Mouse (Mus musculus) ES-E14 (cell line): ENCODE data around the gene Aqp1. TPM values are rescaled to one million over a fixed set of nuclear protein-coding genes. Genes with fewer than 3 reads are reported as not detected.

Source experiments
- DNase-seq: peaks from one replicate; pipeline ENCODE4 v3.0.0-alpha.2; 2013; ENCODE audit warnings: low read depth, low spot score
- H3K27ac ChIP-seq: 2 replicates; pipeline ENCODE4 v1.5.1; 2012; ENCODE audit warnings: low read depth, mild to moderate bottlenecking, low read length, moderate library complexity, mixed read lengths; ENCODE audit not compliant: poor library complexity, insufficient read depth, severe bottlenecking
- H3K36me3 ChIP-seq: 2 replicates; pipeline ENCODE4 v1.6.1; 2012; ENCODE audit warnings: mild to moderate bottlenecking, low read length, moderate library complexity, mixed read lengths; ENCODE audit not compliant: control insufficient read depth, poor library complexity, insufficient read depth, severe bottlenecking
- H3K4me1 ChIP-seq, 2 experiments: fragments of 150-350 bp in 1 of 2; sonication (generic) in 1 of 2; 2 replicates each; pipeline ENCODE4 v1.6.1; 2012; ENCODE audit warnings: low read length in 2 of 2, mild to moderate bottlenecking in 1 of 2, mixed read lengths in 1 of 2; ENCODE audit not compliant: control insufficient read depth in 2 of 2, insufficient read depth in 2 of 2, poor library complexity in 1 of 2
- H3K4me3 ChIP-seq, 2 experiments: fragments of 150-350 bp in 1 of 2; sonication (generic) in 1 of 2; 2 replicates each; pipeline ENCODE4 v1.5.1; 2012; ENCODE audit warnings: low read length in 2 of 2, low read depth in 1 of 2, mild to moderate bottlenecking in 1 of 2, mixed read lengths in 1 of 2; ENCODE audit not compliant: insufficient read depth in 1 of 2, poor library complexity in 1 of 2, severe bottlenecking in 1 of 2
- H3K9ac ChIP-seq: 2 replicates; pipeline ENCODE4 v1.6.1; 2012; ENCODE audit warnings: low read depth, mild to moderate bottlenecking, low read length, mixed read lengths; ENCODE audit not compliant: poor library complexity, insufficient read depth, severe bottlenecking
- H3K9me3 ChIP-seq: fragments of 150-350 bp; sonication (generic); 2 replicates; pipeline ENCODE4 v1.6.1; 2012; ENCODE audit warnings: low read depth, mild to moderate bottlenecking, low read length; ENCODE audit not compliant: control insufficient read depth, insufficient read depth
- CHD2 ChIP-seq: IDR thresholded peaks from 2 replicates; pipeline ENCODE4 v1.6.1; 2014; ENCODE audit warnings: mild to moderate bottlenecking, low read depth, low read length, inconsistent platforms
- HCFC1 ChIP-seq: IDR thresholded peaks from 2 replicates; pipeline ENCODE4 v1.6.1; 2012; ENCODE audit warnings: low read length, inconsistent platforms, borderline replicate concordance; ENCODE audit not compliant: insufficient read depth
- MAFK ChIP-seq: IDR thresholded peaks from 2 replicates; pipeline ENCODE4 v1.6.1; 2014; ENCODE audit warnings: mild to moderate bottlenecking, low read depth, low read length, inconsistent platforms; ENCODE audit not compliant: insufficient read depth
- ZC3H11A ChIP-seq: IDR thresholded peaks from 2 replicates; pipeline ENCODE4 v1.6.1; 2012; ENCODE audit warnings: low read depth, mild to moderate bottlenecking, inconsistent platforms, low read length, borderline replicate concordance
- ZNF384 ChIP-seq: IDR thresholded peaks from 2 replicates; pipeline ENCODE4 v1.6.1; 2012; ENCODE audit warnings: low read depth, low read length, inconsistent platforms
- in situ Hi-C, 2 experiments: fragments of 600-800 bp; cut with MboI; formaldehyde crosslinking; loops; one replicate each; pipeline ENCODE4 v1.15.1; 2025; ENCODE audit warnings: low sequenced_read_pairs in 2 of 2, inconsistent platforms in 1 of 2; ENCODE audit not compliant: unreplicated experiment in 2 of 2
- total RNA-seq: library from RNA; depleted of rRNA; stranded (reverse); fragments of 300-350 nt; gene quantifications from 2 replicates; pipeline ENCODE4 v1.2.3, GENCODE M21; 2012

The Aqp1 gene
- total RNA-seq, 1 experiment = 0.36 TPM

DNA sequence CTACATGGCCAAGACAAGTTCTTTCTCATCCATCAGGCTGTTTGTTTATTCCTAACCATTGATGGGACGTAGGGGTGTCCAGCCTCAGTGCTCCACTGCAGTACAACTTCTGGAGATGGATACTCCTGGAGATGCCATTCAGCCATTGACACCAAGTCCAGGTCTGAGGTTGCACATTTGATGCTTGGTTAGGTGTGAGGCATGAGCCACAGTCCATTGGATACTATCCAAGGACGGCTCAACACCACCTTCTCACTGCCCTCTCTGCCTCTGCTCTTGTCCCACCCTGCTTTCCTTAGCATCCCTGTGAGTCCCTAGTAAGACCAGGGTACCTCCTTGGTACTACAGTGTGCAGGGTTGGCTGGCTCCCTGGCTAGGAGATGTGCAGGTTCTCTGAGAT lies 36.3 kb upstream of the Aqp1 start:
- Histone ChIP-seq H3K36me3 (no peaks in the 10 kb centered on the region), H3K9me3 (no peaks in the 10 kb centered on the region), H3K27ac (no peak overlapping the region), H3K4me1 (no peaks in the 10 kb centered on the region), H3K9ac (no peak overlapping the region), H3K4me3 (no peak overlapping the region)
- in situ Hi-C loops = no loop called here
- TF ChIP-seq MAFK (no peak), ZNF384 (no peak), ZC3H11A (no peak), CHD2 (no peak), HCFC1 (no peak)
- DNase-seq = no peak

- no peaks in the 10 kb centered on the region for H3K9me3 ChIP-seq
- no peaks in the 10 kb centered on the region for H3K4me1 ChIP-seq
- in situ Hi-C loops = no loop called here
- DNase-seq = no peak
- TF ChIP-seq ZNF384 (no peak), ZC3H11A (no peak), MAFK (no peak), CHD2 (no peak), HCFC1 (no peak)
- no peak overlapping the region for H3K27ac ChIP-seq
- H3K4me3 ChIP-seq = no peak overlapping the region
- H3K36me3 ChIP-seq = no peaks in the 10 kb centered on the region
- no peak overlapping the region for H3K9ac ChIP-seq
Measured at GRCm38 (mm10) chr6:55300704-55301103, 35.5 kb upstream of the Aqp1 start.

DNA sequence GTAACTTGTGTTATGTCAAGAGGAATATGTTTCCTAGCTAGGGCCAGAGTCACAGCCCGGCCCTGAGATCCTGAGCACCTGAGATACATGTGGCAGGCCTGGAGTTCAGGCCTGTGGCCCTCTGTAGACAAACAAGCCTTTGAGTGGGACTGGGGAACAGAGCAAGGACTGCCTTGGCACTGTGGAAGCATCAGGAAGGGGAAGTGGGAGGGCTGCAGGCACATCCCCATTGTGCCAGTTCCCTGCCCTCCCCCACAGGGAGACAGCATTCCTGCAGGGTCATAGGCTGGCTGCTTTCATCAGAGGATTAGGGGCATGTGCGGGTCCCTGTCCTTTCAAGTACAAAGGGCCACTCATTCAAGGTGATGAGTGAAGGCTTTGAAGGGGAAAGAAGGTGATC lies 26.1 kb upstream of the Aqp1 start:
- Histone ChIP-seq H3K9me3 (no peaks in the 10 kb centered on the region), H3K36me3 (no peaks in the 10 kb centered on the region), H3K27ac (no peak overlapping the region; the same call in 1 of the 2 replicates), H3K9ac (no peak overlapping the region), H3K4me1 (no peaks in the 10 kb centered on the region), H3K4me3 (no peak overlapping the region)
- TF ChIP-seq CHD2 = no peak
- no peak for TF ChIP-seq ZC3H11A
- no peak for TF ChIP-seq HCFC1
- no peak for TF ChIP-seq MAFK
- TF ChIP-seq ZNF384 = no peak
- no peak for DNase-seq
- in situ Hi-C loops = no loop called here

DNA sequence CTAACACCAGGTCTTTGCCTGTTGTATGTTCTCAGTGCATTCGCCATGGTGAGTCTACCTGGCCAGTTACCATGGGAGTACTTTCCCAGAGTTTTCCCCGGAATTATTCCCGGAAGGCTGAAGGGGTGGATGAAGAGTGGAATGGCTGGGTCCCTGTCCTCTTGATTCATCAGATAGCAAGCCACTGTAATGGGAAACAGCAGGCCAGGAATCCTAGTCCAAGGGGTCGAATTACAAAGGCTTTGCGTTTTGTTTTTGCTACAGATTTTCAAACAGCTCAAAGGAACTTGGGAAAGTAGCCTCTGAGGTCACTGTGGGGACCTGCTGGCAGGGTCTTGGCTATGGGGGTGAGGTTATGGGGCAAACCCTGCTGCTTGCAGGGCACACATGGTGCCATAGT lies 24.3 kb upstream of the Aqp1 start:
- DNase-seq = no peak
- Histone ChIP-seq H3K9ac (no peak overlapping the region), H3K27ac (no peak overlapping the region), H3K36me3 (no peaks in the 10 kb centered on the region), H3K9me3 (no peaks in the 10 kb centered on the region), H3K4me1 (no peaks in the 10 kb centered on the region), H3K4me3 (no peak overlapping the region)
- TF ChIP-seq CHD2 (no peak), ZC3H11A (no peak), MAFK (no peak), HCFC1 (no peak), ZNF384 (no peak)
- in situ Hi-C loops = no loop called here

DNA sequence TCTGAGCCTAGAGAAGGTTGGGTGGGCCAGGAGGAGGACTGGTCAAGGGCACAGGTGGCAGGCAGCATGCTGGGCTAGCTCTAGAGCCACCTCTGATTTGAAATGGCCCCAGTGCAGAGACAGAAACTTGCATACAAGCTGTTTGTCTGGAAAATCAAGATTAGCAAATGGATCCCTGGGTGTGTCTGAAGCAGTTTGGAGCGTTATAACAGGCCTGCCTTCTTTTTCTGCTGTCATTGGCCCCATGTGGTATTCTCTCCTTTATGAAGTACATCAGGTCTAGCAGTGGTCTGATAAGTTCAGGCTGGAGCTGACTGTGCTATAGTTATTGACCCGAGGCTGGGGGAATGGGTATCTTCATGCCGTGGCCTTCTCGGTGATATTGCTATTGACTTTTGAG lies 22.3 kb upstream of the Aqp1 start:
- in situ Hi-C loops = no loop called here
- no peaks in the 10 kb centered on the region for H3K36me3 ChIP-seq
- H3K4me1 ChIP-seq = no peaks in the 10 kb centered on the region
- no peak overlapping the region for H3K4me3 ChIP-seq
- DNase-seq = no peak
- TF ChIP-seq ZNF384 (no peak), HCFC1 (no peak), ZC3H11A (no peak)
- no peaks in the 10 kb centered on the region for H3K9me3 ChIP-seq
- no peak overlapping the region for H3K27ac ChIP-seq
- no peak overlapping the region for H3K9ac ChIP-seq
